Mouse (Mus musculus) kidney, embryonic 16.5 days (tissue): ENCODE measurements around the gene Pam. TPM values are rescaled to one million over a fixed set of nuclear protein-coding genes. Genes with fewer than 3 reads are reported as not detected.
A peak's percentile ranks its signal among the peaks of the same experiment; 100 is the strongest.

Experiments used
- ATAC-seq: fragments of 200-750 bp; cut with Nextera tagmentation; 2 replicates; pipeline ENCODE4 v1.8.0; 2017; ENCODE audit warnings: moderate TSS enrichment; ENCODE audit not compliant: low FRiP score, low TSS enrichment
- H3K27ac ChIP-seq: fragments of 300-500 bp; sonication (generic); 2 replicates; pipeline ENCODE4 v1.5.1; 2014; ENCODE audit warnings: low read length
- H3K27me3 ChIP-seq: fragments of 300-500 bp; sonication (generic); 2 replicates; pipeline ENCODE4 v1.6.1; 2014; ENCODE audit warnings: low read length, control low read depth, mixed read lengths; ENCODE audit not compliant: insufficient read depth
- H3K36me3 ChIP-seq: fragments of 300-500 bp; sonication (generic); 2 replicates; pipeline ENCODE4 v1.6.1; 2014; ENCODE audit warnings: low read length, control low read depth, mixed read lengths; ENCODE audit not compliant: insufficient read depth
- H3K4me1 ChIP-seq: fragments of 300-500 bp; sonication (generic); 2 replicates; pipeline ENCODE4 v1.6.1; 2014; ENCODE audit warnings: low read length, control low read depth, mixed read lengths; ENCODE audit not compliant: insufficient read depth
- H3K4me2 ChIP-seq: fragments of 300-500 bp; sonication (generic); replicated peaks from 2 replicates; pipeline ENCODE4 v1.6.1; 2014; ENCODE audit warnings: low read depth, low read length
- H3K4me3 ChIP-seq: fragments of 300-500 bp; sonication (generic); 2 replicates; pipeline ENCODE4 v1.5.1; 2014; ENCODE audit warnings: mild to moderate bottlenecking, low read length
- H3K9ac ChIP-seq: fragments of 300-500 bp; sonication (generic); replicated peaks from 2 replicates; pipeline ENCODE4 v1.6.1; 2014; ENCODE audit warnings: low read length
- H3K9me3 ChIP-seq: fragments of 300-500 bp; sonication (generic); 2 replicates; pipeline ENCODE4 v1.6.1; 2016; ENCODE audit warnings: low read length, control low read depth
- WGBS: fragments of 180-500 bp; shearing (Covaris S2); extraction: QIAGEN DNeasy Blood & Tissue Kit; methylation state at CpG from one replicate; pipeline ENCODE4 v1.1.7; 2014; 5-methylcytosine and 5-hydroxymethylcytosine counted together
- polyA plus RNA-seq: library from polyadenylated mRNA; unstranded; fragments of >200 nt; fragmentation: Nextera tagmentation; extraction: Ambion mirVana; gene quantifications from 2 replicates; pipeline ENCODE4 v1.2.1, GENCODE M21; 2015

Gene Pam
- polyA plus RNA-seq, 1 experiment from 2014 or later = 23.7 TPM

- ATAC-seq = no peak
- H3K27ac ChIP-seq = no peak overlapping the region
- H3K9ac ChIP-seq = no peak overlapping the region
- H3K9me3 ChIP-seq = 0 out of 2 replicates have a peak, but pooled peaks cover 3% of the 10 kb centered on the region
- 69% methylated on average over 5 of the region's 5 CpGs for WGBS
- no peaks in the 10 kb centered on the region for H3K27me3 ChIP-seq
- H3K36me3 ChIP-seq = peaks cover 4% of the 10 kb centered on the region; the same call in 1 of the 2 replicates
- no peak overlapping the region for H3K4me2 ChIP-seq
- no peaks in the 10 kb centered on the region for H3K4me1 ChIP-seq
- H3K4me3 ChIP-seq = no peak overlapping the region
Observed at GRCm38 (mm10) chr1:97834354-97834822, 261.1 kb downstream of the Pam start.

GRCm38 (mm10) chr1:97833466-97834353 is 261.7 kb downstream of the Pam start:
- Histone ChIP-seq H3K4me3 (no peak overlapping the region), H3K9me3 (0 out of 2 replicates have a peak, but pooled peaks cover 3% of the 10 kb centered on the region), H3K4me1 (no peaks in the 10 kb centered on the region), H3K36me3 (peaks cover 4% of the 10 kb centered on the region; the same call in 1 of the 2 replicates), H3K27me3 (no peaks in the 10 kb centered on the region), H3K4me2 (no peak overlapping the region), H3K27ac (0 out of 2 replicates have a peak overlapping the region, but pooled peaks have one; percentile 35), H3K9ac (no peak overlapping the region)
- 56% methylated on average over 5 of the region's 5 CpGs for WGBS
- ATAC-seq = 0 out of 2 replicates have a peak, but pooled peaks have one; percentile 27

GRCm38 (mm10) chr1:97828087-97828486 is 267.4 kb downstream of the Pam start:
- Histone ChIP-seq H3K4me3 (no peak overlapping the region), H3K4me1 (no peaks in the 10 kb centered on the region), H3K9me3 (0 out of 2 replicates have a peak, but pooled peaks cover 3% of the 10 kb centered on the region), H3K27me3 (no peaks in the 10 kb centered on the region), H3K4me2 (no peak overlapping the region), H3K27ac (no peak overlapping the region), H3K36me3 (peaks cover 4% of the 10 kb centered on the region; the same call in 1 of the 2 replicates), H3K9ac (no peak overlapping the region)
- 95% methylated on average over 5 of the region's 5 CpGs for WGBS
- ATAC-seq = no peak

GRCm38 (mm10) chr1:97827566-97827965 is 267.9 kb downstream of the Pam start:
- no peak overlapping the region for H3K27ac ChIP-seq
- no peak for ATAC-seq
- H3K27me3 ChIP-seq = no peaks in the 10 kb centered on the region
- H3K4me3 ChIP-seq = no peak overlapping the region
- no peak overlapping the region for H3K9ac ChIP-seq
- peaks cover 4% of the 10 kb centered on the region; the same call in 1 of the 2 replicates for H3K36me3 ChIP-seq
- WGBS = 82% methylated on average over 2 of the region's 2 CpGs
- no peak overlapping the region for H3K4me2 ChIP-seq
- 0 out of 2 replicates have a peak, but pooled peaks cover 3% of the 10 kb centered on the region for H3K9me3 ChIP-seq
- H3K4me1 ChIP-seq = no peaks in the 10 kb centered on the region

- Histone ChIP-seq H3K9ac (no peak overlapping the region), H3K27me3 (no peaks in the 10 kb centered on the region), H3K4me1 (no peaks in the 10 kb centered on the region), H3K4me3 (no peak overlapping the region), H3K9me3 (no peaks in the 10 kb centered on the region), H3K27ac (no peak overlapping the region), H3K4me2 (no peak overlapping the region), H3K36me3 (no peaks in the 10 kb centered on the region)
- WGBS = 95% methylated on average over 7 of the region's 7 CpGs
- no peak for ATAC-seq
Observed at GRCm38 (mm10) chr1:97822904-97823303, 272.5 kb downstream of the Pam start.

- ATAC-seq = no peak
- no peaks in the 10 kb centered on the region for H3K36me3 ChIP-seq
- WGBS = 70% methylated on average over 5 of the region's 5 CpGs
Observed at GRCm38 (mm10) chr1:97822203-97822602, 273.2 kb downstream of the Pam start.

GRCm38 (mm10) chr1:97821282-97821681 is 274.2 kb downstream of the Pam start:
- Histone ChIP-seq H3K4me2 (no peak overlapping the region), H3K9me3 (no peaks in the 10 kb centered on the region), H3K27ac (no peak overlapping the region), H3K4me3 (no peak overlapping the region), H3K9ac (no peak overlapping the region), H3K27me3 (no peaks in the 10 kb centered on the region), H3K36me3 (no peaks in the 10 kb centered on the region), H3K4me1 (no peaks in the 10 kb centered on the region)
- WGBS = 85% methylated on average over 3 of the region's 3 CpGs
- ATAC-seq = no peak

More at GRCm38 (mm10) chr1:97822203-97822602, 273.2 kb downstream of the Pam start:
- Histone ChIP-seq H3K4me2 (no peak overlapping the region), H3K4me1 (no peaks in the 10 kb centered on the region), H3K9me3 (no peaks in the 10 kb centered on the region), H3K4me3 (no peak overlapping the region), H3K9ac (no peak overlapping the region), H3K27ac (no peak overlapping the region), H3K27me3 (no peaks in the 10 kb centered on the region)

GRCm38 (mm10) chr1:97809255-97809912 is 286.1 kb downstream of the Pam start:
- Histone ChIP-seq H3K4me1 (no peaks in the 10 kb centered on the region), H3K36me3 (no peaks in the 10 kb centered on the region), H3K4me2 (no peak overlapping the region), H3K9ac (no peak overlapping the region), H3K27me3 (no peaks in the 10 kb centered on the region), H3K4me3 (no peak overlapping the region), H3K9me3 (no peaks in the 10 kb centered on the region), H3K27ac (no peak overlapping the region)
- ATAC-seq = no peak
- whole genome bisulfite sequencing = 36% methylated on average over 2 of the region's 2 CpGs

GRCm38 (mm10) chr1:97804520-97804919 is 290.9 kb downstream of the Pam start:
- peaks cover 3% of the 10 kb centered on the region; the same call in 1 of the 2 replicates for H3K9me3 ChIP-seq
- H3K4me2 ChIP-seq = no peak overlapping the region
- no peak overlapping the region for H3K27ac ChIP-seq
- no peak overlapping the region for H3K9ac ChIP-seq
- H3K4me1 ChIP-seq = no peaks in the 10 kb centered on the region
- H3K36me3 ChIP-seq = no peaks in the 10 kb centered on the region
- no peak for ATAC-seq
- no peaks in the 10 kb centered on the region for H3K27me3 ChIP-seq
- no peak overlapping the region for H3K4me3 ChIP-seq
